Mouse (Mus musculus) erythroblast, embryonic 14.5 days (primary cell): ENCODE measurements around the gene Dnajc5. TPM values are rescaled to one million over a fixed set of nuclear protein-coding genes. Genes with fewer than 3 reads are reported as not detected.

Experiments used
- H3K27me3 ChIP-seq: 2 replicates; pipeline ENCODE4 v1.6.1; 2012; ENCODE audit warnings: inconsistent platforms; ENCODE audit not compliant: control insufficient read depth
- H3K36me3 ChIP-seq: 2 replicates; pipeline ENCODE4 v1.6.1; 2012; ENCODE audit warnings: mild to moderate bottlenecking, inconsistent platforms; ENCODE audit not compliant: control insufficient read depth
- H3K4me1 ChIP-seq: 2 replicates; pipeline ENCODE4 v1.6.1; 2012; ENCODE audit warnings: inconsistent platforms; ENCODE audit not compliant: control insufficient read depth
- H3K4me3 ChIP-seq: replicated peaks from 2 replicates; pipeline ENCODE3; 2012; ENCODE audit warnings: moderate library complexity, mild to moderate bottlenecking, inconsistent platforms
- H3K9me3 ChIP-seq: 2 replicates; pipeline ENCODE4 v1.6.1; 2012; ENCODE audit warnings: low read length, inconsistent platforms, mixed read lengths; ENCODE audit not compliant: control insufficient read depth
- GATA1 ChIP-seq: IDR thresholded peaks from 2 replicates; pipeline ENCODE4 v1.6.1; 2012; ENCODE audit warnings: low read length, inconsistent platforms, mixed read lengths
- TAL1 ChIP-seq: IDR thresholded peaks from 3 replicates; pipeline ENCODE4 v1.6.1; 2012; ENCODE audit warnings: low read length, inconsistent platforms, mixed read lengths
- polyA plus RNA-seq: library from polyadenylated mRNA; stranded (reverse); fragments of >175 nt; gene quantifications from 2 replicates; pipeline ENCODE4 v1.2.3, GENCODE M21; 2012

The Dnajc5 gene
- polyA plus RNA-seq, 1 experiment, result 0.93 TPM

- peaks cover 53% of the 10 kb centered on the region for H3K36me3 ChIP-seq
- no peaks in the 10 kb centered on the region for H3K9me3 ChIP-seq
- no peak overlapping the region for H3K4me3 ChIP-seq
- TF ChIP-seq TAL1 (no peak), GATA1 (no peak)
- H3K4me1 ChIP-seq, result peaks cover 96% of the 10 kb centered on the region
- H3K27me3 ChIP-seq, result no peaks in the 10 kb centered on the region
Measured at GRCm38 (mm10) chr2:181576613-181577012, 56.3 kb downstream of the Dnajc5 start.

DNA sequence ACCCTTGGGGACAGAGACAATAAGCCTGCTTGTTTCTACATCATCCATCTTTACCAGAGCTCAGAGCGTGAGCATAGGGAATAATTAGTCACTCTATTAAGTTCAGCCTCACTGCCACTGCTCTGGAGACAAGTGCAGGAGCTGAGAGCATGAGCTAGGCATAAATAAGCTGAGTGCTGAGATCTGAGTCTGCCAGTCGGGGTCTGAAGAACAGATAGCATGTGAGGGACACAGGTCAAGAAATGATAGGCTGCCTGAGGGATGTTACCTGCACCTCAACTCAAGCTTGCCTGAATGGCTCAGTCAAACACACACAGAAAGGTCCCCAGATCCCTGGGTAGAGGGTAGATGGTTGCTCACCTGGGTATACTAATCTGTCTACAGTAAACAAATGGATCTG, 56.8 kb downstream of the Dnajc5 start:
- TF ChIP-seq TAL1, result no peak
- TF ChIP-seq GATA1, result no peak

GRCm38 (mm10) chr2:181577981-181578581, 57.8 kb downstream of the Dnajc5 start:
- peak overlapping the region; percentile 43 for H3K4me3 ChIP-seq

More for the DNA sequence above, 56.8 kb downstream of the Dnajc5 start:
- H3K36me3 ChIP-seq, result peaks cover 48% of the 10 kb centered on the region
- H3K27me3 ChIP-seq, result no peaks in the 10 kb centered on the region
- H3K4me1 ChIP-seq, result peaks cover 96% of the 10 kb centered on the region
- H3K4me3 ChIP-seq, result no peak overlapping the region
- no peaks in the 10 kb centered on the region for H3K9me3 ChIP-seq

DNA sequence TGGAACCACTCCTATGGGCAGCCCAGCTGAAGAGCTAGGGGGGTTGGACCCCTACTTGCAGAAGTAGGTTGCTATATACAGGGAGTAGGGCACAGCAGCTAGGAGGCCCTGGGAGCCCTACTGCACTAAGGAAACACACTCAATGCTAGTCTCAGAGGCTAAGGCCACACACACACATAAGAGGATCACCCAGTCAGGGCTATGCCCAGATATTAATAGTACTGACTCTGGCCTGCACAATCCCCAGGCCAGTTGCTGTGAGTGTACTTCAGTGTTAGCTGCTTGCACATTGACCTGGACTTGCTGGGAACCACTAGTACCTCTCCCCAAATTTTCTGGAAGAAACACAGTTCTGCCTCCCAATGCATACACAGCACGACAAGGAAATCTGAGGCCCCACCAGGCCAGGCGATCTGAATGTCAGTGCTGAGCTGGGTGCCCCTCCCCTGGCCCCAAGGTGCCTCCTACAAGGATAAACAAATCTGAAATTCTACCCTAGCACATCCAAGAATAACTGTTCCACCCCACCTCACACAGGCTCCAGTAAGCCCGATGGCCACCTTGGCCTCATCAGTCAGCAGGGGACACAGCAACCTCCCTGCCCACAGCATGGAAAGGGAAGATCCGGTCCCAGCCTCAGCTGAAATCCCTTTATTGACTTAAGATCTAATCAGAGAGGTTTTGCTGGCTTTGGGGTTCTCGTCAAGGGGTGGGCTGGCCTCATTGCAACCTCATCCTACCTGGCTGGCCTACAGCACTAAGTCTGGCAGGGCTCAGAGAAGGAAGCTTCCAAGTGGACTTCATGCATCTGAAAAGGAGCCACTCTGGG, 58.7 kb downstream of the Dnajc5 start:
- Histone ChIP-seq H3K9me3 (no peaks in the 10 kb centered on the region), H3K4me1 (peaks cover 97% of the 10 kb centered on the region), H3K4me3 (peak overlapping the region; percentile 43), H3K27me3 (no peaks in the 10 kb centered on the region), H3K36me3 (peaks cover 36% of the 10 kb centered on the region)
- TF ChIP-seq GATA1 (no peak), TAL1 (no peak)

More at GRCm38 (mm10) chr2:181577981-181578581, 57.8 kb downstream of the Dnajc5 start:
- Histone ChIP-seq H3K4me1 (peaks cover 98% of the 10 kb centered on the region), H3K36me3 (peaks cover 40% of the 10 kb centered on the region), H3K27me3 (no peaks in the 10 kb centered on the region), H3K9me3 (no peaks in the 10 kb centered on the region)
- 0 out of 2 replicates have a peak, but pooled peaks have one; percentile 6 for TF ChIP-seq GATA1
- no peak for TF ChIP-seq TAL1

DNA sequence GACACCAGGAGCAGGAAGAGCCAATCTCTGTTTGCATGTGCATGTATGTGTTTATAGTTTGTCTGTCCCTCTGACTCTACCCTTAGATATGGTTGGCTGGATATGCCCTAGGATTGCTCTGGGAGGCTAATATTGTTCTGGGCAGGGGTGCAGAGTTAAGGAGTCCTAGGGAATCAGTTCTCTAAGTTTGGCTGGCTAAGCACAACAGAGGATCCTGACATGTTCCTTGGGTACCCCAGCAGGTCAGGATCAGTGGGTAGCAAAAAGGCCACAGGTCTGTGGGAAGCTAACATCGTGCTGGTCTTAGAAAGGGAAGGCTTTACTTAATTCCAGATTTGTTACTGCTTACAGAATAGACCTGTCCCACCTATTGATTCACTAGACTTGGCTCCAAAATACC, 59.4 kb downstream of the Dnajc5 start:
- TF ChIP-seq GATA1 (no peak), TAL1 (no peak)
- Histone ChIP-seq H3K36me3 (peaks cover 36% of the 10 kb centered on the region), H3K4me3 (no peak overlapping the region), H3K4me1 (peaks cover 97% of the 10 kb centered on the region), H3K27me3 (no peaks in the 10 kb centered on the region), H3K9me3 (no peaks in the 10 kb centered on the region)

DNA sequence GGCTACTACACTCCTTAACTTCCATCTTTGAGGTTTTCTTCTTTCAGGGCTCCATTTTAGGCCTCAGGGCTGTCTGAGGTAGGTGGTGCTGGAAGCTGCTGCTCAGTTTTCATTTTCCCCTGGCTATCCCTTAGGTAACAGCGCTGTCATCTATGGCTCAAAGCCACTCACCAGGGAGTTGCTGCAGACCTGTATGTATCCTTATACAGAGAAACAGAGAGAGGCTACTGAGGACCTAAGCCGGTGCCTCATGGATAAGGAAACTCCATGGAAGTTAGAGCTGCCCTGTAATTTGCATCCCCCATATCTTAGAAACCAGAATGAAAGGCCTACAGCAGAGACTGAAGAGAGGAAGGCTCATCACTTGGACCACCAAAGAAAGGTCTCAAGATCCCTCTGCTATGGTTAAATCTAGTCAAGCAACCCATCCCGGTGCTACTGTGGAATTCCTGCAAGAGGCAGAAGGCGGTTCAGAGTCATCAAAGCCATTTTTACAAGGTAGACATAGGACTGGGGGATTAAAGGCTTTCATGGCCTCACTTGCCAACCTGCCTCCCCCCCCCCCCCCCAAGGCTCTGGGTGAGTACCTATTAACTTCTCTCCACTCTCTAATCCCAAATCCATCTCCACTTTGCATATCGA, 60.0 kb downstream of the Dnajc5 start:
- Histone ChIP-seq H3K36me3 (peaks cover 34% of the 10 kb centered on the region), H3K4me3 (peak overlapping the region; percentile 83), H3K27me3 (no peaks in the 10 kb centered on the region), H3K9me3 (no peaks in the 10 kb centered on the region), H3K4me1 (peaks cover 92% of the 10 kb centered on the region)
- TF ChIP-seq TAL1 (no peak), GATA1 (no peak)

GRCm38 (mm10) chr2:181581016-181581401, 60.7 kb downstream of the Dnajc5 start:
- Histone ChIP-seq H3K36me3 (peaks cover 39% of the 10 kb centered on the region), H3K27me3 (no peaks in the 10 kb centered on the region), H3K4me1 (peaks cover 88% of the 10 kb centered on the region), H3K4me3 (peak overlapping the region; percentile 83), H3K9me3 (no peaks in the 10 kb centered on the region)
- TF ChIP-seq TAL1, result no peak
- TF ChIP-seq GATA1, result no peak

- Histone ChIP-seq H3K9me3 (no peaks in the 10 kb centered on the region), H3K4me3 (peak overlapping the region; percentile 83), H3K27me3 (no peaks in the 10 kb centered on the region), H3K4me1 (peaks cover 83% of the 10 kb centered on the region), H3K36me3 (peaks cover 44% of the 10 kb centered on the region)
- TF ChIP-seq GATA1 (no peak), TAL1 (no peak)
Measured at GRCm38 (mm10) chr2:181581402-181582120, 61.3 kb downstream of the Dnajc5 start.
